Mouse (Mus musculus) spleen, adult 2 months (tissue): Measurements from ENCODE around the gene Cabs1. TPM values are rescaled to one million over a fixed set of nuclear protein-coding genes. Genes with fewer than 3 reads are reported as not detected.

Experiments used
- DNase-seq, 2 experiments: peaks; one replicate each; pipeline versions ENCODE4 v3.0.0 to v3.0.0-alpha.2; 2012 to 2021; ENCODE audit warnings: low spot score in 2 of 2, low read depth in 1 of 2
- H3K27ac ChIP-seq: fragments of 200-500 bp; 2 replicates; pipeline ENCODE4 v1.5.1; 2012; ENCODE audit warnings: low read length, inconsistent platforms; ENCODE audit not compliant: insufficient read depth
- H3K27me3 ChIP-seq: fragments of 200-500 bp; 2 replicates; pipeline ENCODE4 v1.6.1; 2012; ENCODE audit warnings: mild to moderate bottlenecking, moderate library complexity, low read length, inconsistent platforms; ENCODE audit not compliant: control insufficient read depth, insufficient read depth
- H3K36me3 ChIP-seq: fragments of 200-500 bp; 2 replicates; pipeline ENCODE4 v1.6.1; 2012; ENCODE audit warnings: mild to moderate bottlenecking, low read length, inconsistent platforms; ENCODE audit not compliant: control insufficient read depth, insufficient read depth
- H3K4me1 ChIP-seq: fragments of 200-500 bp; 2 replicates; pipeline ENCODE4 v1.6.1; 2011; ENCODE audit warnings: inconsistent platforms; ENCODE audit not compliant: control insufficient read depth, insufficient read depth, insufficient read length
- H3K4me3 ChIP-seq: fragments of 200-500 bp; 2 replicates; pipeline ENCODE4 v1.5.1; 2011; ENCODE audit warnings: mild to moderate bottlenecking, inconsistent platforms; ENCODE audit not compliant: insufficient read depth, insufficient read length; ENCODE audit errors: extremely low read depth
- CTCF ChIP-seq: fragments of 200-500 bp; IDR thresholded peaks from 2 replicates; pipeline ENCODE4 v1.5.1; 2011; ENCODE audit warnings: mild to moderate bottlenecking, inconsistent platforms; ENCODE audit not compliant: insufficient read depth, insufficient read length, insufficient replicate concordance; ENCODE audit errors: extremely low read depth
- POLR2A ChIP-seq: fragments of 200-500 bp; IDR thresholded peaks from 2 replicates; pipeline ENCODE4 v1.6.1; 2011; ENCODE audit warnings: low read depth, low read length, inconsistent platforms
- WGBS: fragments of 180-500 bp; shearing (Covaris S2); methylation state at CpG from one replicate; pipeline ENCODE4 v1.1.7; 2018; 5-methylcytosine and 5-hydroxymethylcytosine counted together
- polyA plus RNA-seq: library from polyadenylated mRNA; depleted of rRNA; stranded (reverse); fragments of >200 nt; gene quantifications from 2 replicates; pipeline ENCODE4 v1.2.3, GENCODE M21; 2012; rRNA removed

Gene Cabs1
- polyA plus RNA-seq, 1 experiment: not detected

GRCm38 (mm10) chr5:88002249-88002648, 23.0 kb downstream of the Cabs1 start, which contains the start of gene Smr3a:
TSS of gene Smr3a (plus strand) at chr5:88002549.
- DNase-seq: no peak
- H3K27me3 ChIP-seq: no peaks in the 10 kb centered on the region
- no peak within 1 kb of the TSS for H3K4me3 ChIP-seq
- H3K27ac ChIP-seq: no peak within 1 kb of the TSS
- no peak for TF ChIP-seq CTCF
- TF ChIP-seq POLR2A: no peak
- H3K4me1 ChIP-seq: no peaks in the 10 kb centered on the region
- WGBS: 86% methylated on average over 3 of the region's 3 CpGs
- no peaks in the 10 kb centered on the region for H3K36me3 ChIP-seq

GRCm38 (mm10) chr5:88005241-88005640, 26.0 kb downstream of the Cabs1 start:
- Histone ChIP-seq H3K36me3 (no peaks in the 10 kb centered on the region), H3K4me1 (no peaks in the 10 kb centered on the region), H3K4me3 (no peak overlapping the region), H3K27me3 (no peaks in the 10 kb centered on the region), H3K27ac (no peak overlapping the region)
- no peak for DNase-seq
- no peak for TF ChIP-seq POLR2A
- no peak for TF ChIP-seq CTCF

Other genes with a start within 250 kb of the Cabs1 start
- gene Csn1s2a, start 204.9 kb upstream of the Cabs1 start, polyA plus RNA-seq: not detected in 2 replicates
- gene Csn1s2b, start 171.4 kb upstream of the Cabs1 start, polyA plus RNA-seq: not detected in 2 replicates
- gene Prr27, start 153.8 kb upstream of the Cabs1 start, polyA plus RNA-seq: not detected in 2 replicates
- not detected in 2 replicates for gene Odam, start 94.4 kb upstream of the Cabs1 start, polyA plus RNA-seq
- not detected in 2 replicates for gene Csn3, start 53.9 kb upstream of the Cabs1 start, polyA plus RNA-seq
- not detected in 2 replicates for gene 2310003L06Rik, start 10.0 kb upstream of the Cabs1 start, polyA plus RNA-seq
- gene Gm28434, start 9.9 kb upstream of the Cabs1 start, polyA plus RNA-seq: not detected in 2 replicates
- gene Smr3a, start 23.1 kb downstream of the Cabs1 start, polyA plus RNA-seq: not detected in 2 replicates
- not detected in 2 replicates for gene Smr2, start 107.1 kb downstream of the Cabs1 start, polyA plus RNA-seq
- not detected in 2 replicates for gene Gm11116, start 132.1 kb downstream of the Cabs1 start, polyA plus RNA-seq
- gene Gm11115, start 174.7 kb downstream of the Cabs1 start, polyA plus RNA-seq: not detected in 2 replicates